Mouse (Mus musculus) kidney, adult 2 months (tissue): ENCODE results near the gene Rab20.

Experiments
- CTCF ChIP-seq: fragments of 200-500 bp; conservative IDR thresholded peaks from 2 replicates; pipeline ENCODE4 v1.5.1; 2011; ENCODE audit warnings: low read depth, mild to moderate bottlenecking, control low read depth, low read length, moderate library complexity, mixed read lengths; ENCODE audit not compliant: insufficient read depth, insufficient read length
- POLR2A ChIP-seq: fragments of 200-500 bp; IDR thresholded peaks from one replicate; pipeline ENCODE4 v1.6.1; 2011; ENCODE audit warnings: low read depth, low read length, control low read depth

DNA sequence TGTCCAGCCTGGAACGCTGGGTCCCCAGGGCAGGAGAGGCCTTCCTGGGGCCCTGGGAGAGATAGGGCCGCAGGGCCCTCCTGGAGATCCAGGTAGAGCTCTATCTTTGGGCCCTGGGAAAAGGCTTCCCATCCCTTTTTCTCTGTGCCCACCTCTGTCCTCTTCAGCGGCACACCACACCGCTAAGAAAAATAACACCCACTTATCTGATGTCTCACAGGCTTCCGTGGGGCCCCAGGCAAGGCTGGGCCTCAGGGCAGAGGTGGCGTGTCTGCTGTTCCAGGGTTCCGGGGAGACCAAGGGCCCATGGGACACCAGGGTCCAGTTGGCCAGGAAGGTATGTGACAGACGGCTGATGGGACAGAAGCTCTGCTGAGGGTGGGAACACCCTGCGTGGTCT, 34.9 kb downstream of the Rab20 start:
- TF ChIP-seq CTCF (no peak), POLR2A (no peak)
